Mouse (Mus musculus) natural killer cell, adult 2 months (primary cell): ENCODE measurements around the gene Metrn.
A peak's percentile ranks its signal among the peaks of the same experiment; 100 is the strongest.

Source experiments
- DNase-seq, 2 experiments: peaks; one replicate each; pipeline ENCODE4 v3.0.0; 2022; ENCODE audit warnings: low spot score in 2 of 2

Metrn gene

GRCm38 (mm10) chr17:25831451-25832281 lies 34.7 kb upstream of the Metrn start:
- DNase-seq = no peak

GRCm38 (mm10) chr17:25830806-25831431 lies 34.0 kb upstream of the Metrn start:
- DNase-seq = no peak

GRCm38 (mm10) chr17:25830200-25830753 lies 33.3 kb upstream of the Metrn start:
- DNase-seq = no peak

GRCm38 (mm10) chr17:25829558-25830017 lies 32.7 kb upstream of the Metrn start:
- DNase-seq = no peak

- peak; percentile 53 to 56 for DNase-seq
Observed at GRCm38 (mm10) chr17:25828712-25829557, 32.0 kb upstream of the Metrn start, which contains the start of gene Jmjd8. Gene Jmjd8, plus strand, starts transcription at chr17:25828867.

GRCm38 (mm10) chr17:25828223-25828594 lies 31.3 kb upstream of the Metrn start:
- DNase-seq = no peak

- no peak for DNase-seq
Observed at GRCm38 (mm10) chr17:25827546-25828222, 30.7 kb upstream of the Metrn start.

- no peak for DNase-seq
Observed at GRCm38 (mm10) chr17:25827011-25827410, 30.1 kb upstream of the Metrn start.

GRCm38 (mm10) chr17:25825984-25826570 lies 29.1 kb upstream of the Metrn start:
- DNase-seq = no peak

- no peak for DNase-seq
Observed at GRCm38 (mm10) chr17:25825311-25825710, 28.4 kb upstream of the Metrn start.

- DNase-seq = no peak
Observed at GRCm38 (mm10) chr17:25824362-25825142, 27.6 kb upstream of the Metrn start.

GRCm38 (mm10) chr17:25823452-25823851 lies 26.5 kb upstream of the Metrn start, which contains the start of gene Wdr24:
Gene Wdr24, plus strand, starts transcription at chr17:25823627.
- peak; percentile 75 to 79 for DNase-seq

GRCm38 (mm10) chr17:25818851-25819780 lies 22.2 kb upstream of the Metrn start:
- DNase-seq = no peak

GRCm38 (mm10) chr17:25817662-25818061 lies 20.7 kb upstream of the Metrn start:
- no peak for DNase-seq

- peak; percentile 57 to 73 for DNase-seq
Observed at GRCm38 (mm10) chr17:25813471-25813870, 16.5 kb upstream of the Metrn start.

- no peak for DNase-seq
Observed at GRCm38 (mm10) chr17:25810890-25811289, 14.0 kb upstream of the Metrn start.

GRCm38 (mm10) chr17:25809606-25810340 lies 12.8 kb upstream of the Metrn start:
- no peak for DNase-seq
